Mouse (Mus musculus) kidney, adult 18-20 months (tissue): Measurements from ENCODE around the gene Rasl10b.

ENCODE experiments used
- DNase-seq: peaks from one replicate; pipeline ENCODE4 v3.0.0; 2021

Gene Rasl10b

GRCm38 (mm10) chr11:83467120-83467652, 58.2 kb downstream of the Rasl10b start:
- peak; percentile 75 for DNase-seq

- DNase-seq, result no peak
These were observed 59.8 kb downstream of the Rasl10b start for GRCm38 (mm10) chr11:83468765-83469164.
